Mouse (Mus musculus) embryonic facial prominence, embryonic 10.5 days (tissue): ENCODE results near the gene Bag5. TPM values are rescaled to one million over a fixed set of nuclear protein-coding genes. Genes with fewer than 3 reads are reported as not detected.

ENCODE experiments used
- DNase-seq: peaks from one replicate; pipeline ENCODE4 v3.0.0-alpha.2; 2017; ENCODE audit warnings: low spot score
- H3K27ac ChIP-seq: fragments of 300-500 bp; sonication (generic); replicated peaks from 2 replicates; pipeline ENCODE4 v1.5.1; 2016; ENCODE audit warnings: mild to moderate bottlenecking
- H3K27me3 ChIP-seq: fragments of 300-500 bp; sonication (generic); replicated peaks from 2 replicates; pipeline ENCODE4 v1.6.1; 2016; ENCODE audit warnings: low read depth, mild to moderate bottlenecking; ENCODE audit not compliant: poor library complexity, severe bottlenecking
- H3K36me3 ChIP-seq: fragments of 300-500 bp; sonication (generic); replicated peaks from 2 replicates; pipeline ENCODE4 v1.6.1; 2016; ENCODE audit warnings: mild to moderate bottlenecking, moderate library complexity
- H3K4me1 ChIP-seq: fragments of 300-500 bp; sonication (generic); 2 replicates; pipeline ENCODE4 v1.6.1; 2016
- H3K4me3 ChIP-seq: fragments of 300-500 bp; sonication (generic); 2 replicates; pipeline ENCODE4 v1.5.1; 2016; ENCODE audit warnings: mild to moderate bottlenecking, moderate library complexity
- H3K9me3 ChIP-seq: fragments of 300-500 bp; sonication (generic); 2 replicates; pipeline ENCODE4 v1.6.1; 2016; ENCODE audit warnings: mild to moderate bottlenecking
- WGBS: fragments of 180-500 bp; shearing (Covaris S2); methylation state at CpG from one replicate; pipeline ENCODE4 v1.1.7; 2016; 5-methylcytosine and 5-hydroxymethylcytosine counted together
- polyA plus RNA-seq: library from polyadenylated mRNA; unstranded; fragments of >200 nt; fragmentation: Nextera tagmentation; extraction: Ambion mirVana; gene quantifications from 2 replicates; pipeline ENCODE4 v1.2.1, GENCODE M21; 2016

Bag5 gene
- polyA plus RNA-seq, 1 experiment from 2014 or later: 58.0 TPM

- no peak overlapping the region for H3K4me3 ChIP-seq
- no peaks in the 10 kb centered on the region for H3K9me3 ChIP-seq
- peaks cover 72% of the 10 kb centered on the region for H3K4me1 ChIP-seq
- no peak for DNase-seq
- peak overlapping the region; percentile 87 for H3K27ac ChIP-seq
- 80% methylated on average over 5 of the region's 5 CpGs for WGBS
- no peaks in the 10 kb centered on the region for H3K27me3 ChIP-seq
- H3K36me3 ChIP-seq: no peaks in the 10 kb centered on the region
These were observed 20.2 kb downstream of the Bag5 start for GRCm38 (mm10) chr12:111692899-111693298.

- Histone ChIP-seq H3K4me3 (peak overlapping the region; percentile 23; the same call in 1 of the 2 replicates), H3K27ac (peak overlapping the region; percentile 87), H3K9me3 (no peaks in the 10 kb centered on the region), H3K4me1 (peaks cover 79% of the 10 kb centered on the region), H3K27me3 (no peaks in the 10 kb centered on the region), H3K36me3 (no peaks in the 10 kb centered on the region)
- DNase-seq: peak; percentile 68
- WGBS: 11% methylated on average over 5 of the region's 5 CpGs
These were observed 21.6 kb downstream of the Bag5 start for GRCm38 (mm10) chr12:111691346-111691872.

GRCm38 (mm10) chr12:111689426-111689825, 23.6 kb downstream of the Bag5 start:
- H3K4me1 ChIP-seq: peaks cover 61% of the 10 kb centered on the region
- 92% methylated on average over 11 of the region's 11 CpGs for WGBS
- H3K27me3 ChIP-seq: no peaks in the 10 kb centered on the region
- no peaks in the 10 kb centered on the region for H3K9me3 ChIP-seq
- H3K36me3 ChIP-seq: no peaks in the 10 kb centered on the region
- DNase-seq: no peak
- no peak overlapping the region for H3K4me3 ChIP-seq
- no peak overlapping the region for H3K27ac ChIP-seq

- no peaks in the 10 kb centered on the region for H3K9me3 ChIP-seq
- no peaks in the 10 kb centered on the region for H3K27me3 ChIP-seq
- peaks cover 14% of the 10 kb centered on the region for H3K36me3 ChIP-seq
- H3K27ac ChIP-seq: peak overlapping the region; percentile 68
- 58% methylated on average over 2 of the region's 2 CpGs for WGBS
- H3K4me1 ChIP-seq: peaks cover 47% of the 10 kb centered on the region
- no peak for DNase-seq
- H3K4me3 ChIP-seq: no peak overlapping the region
These were observed 25.0 kb downstream of the Bag5 start for GRCm38 (mm10) chr12:111688069-111688428.

GRCm38 (mm10) chr12:111687350-111688068, 25.5 kb downstream of the Bag5 start:
- DNase-seq: no peak
- no peak overlapping the region for H3K4me3 ChIP-seq
- no peaks in the 10 kb centered on the region for H3K9me3 ChIP-seq
- H3K27me3 ChIP-seq: no peaks in the 10 kb centered on the region
- H3K4me1 ChIP-seq: peaks cover 45% of the 10 kb centered on the region
- WGBS: 43% methylated on average over 14 of the region's 14 CpGs
- peaks cover 19% of the 10 kb centered on the region for H3K36me3 ChIP-seq
- H3K27ac ChIP-seq: peak overlapping the region; percentile 68

GRCm38 (mm10) chr12:111686390-111686789, 26.7 kb downstream of the Bag5 start:
- 0 out of 2 replicates have a peak overlapping the region, but pooled peaks have one; percentile 5 for H3K27ac ChIP-seq
- peaks cover 30% of the 10 kb centered on the region for H3K36me3 ChIP-seq
- peaks cover 36% of the 10 kb centered on the region for H3K4me1 ChIP-seq
- H3K9me3 ChIP-seq: no peaks in the 10 kb centered on the region
- 88% methylated on average over 4 of the region's 4 CpGs for WGBS
- no peaks in the 10 kb centered on the region for H3K27me3 ChIP-seq
- DNase-seq: no peak
- H3K4me3 ChIP-seq: no peak overlapping the region

GRCm38 (mm10) chr12:111682806-111683205, 30.3 kb downstream of the Bag5 start:
- H3K4me1 ChIP-seq: peaks cover 34% of the 10 kb centered on the region
- no peaks in the 10 kb centered on the region for H3K9me3 ChIP-seq
- H3K36me3 ChIP-seq: peaks cover 47% of the 10 kb centered on the region
- no peaks in the 10 kb centered on the region for H3K27me3 ChIP-seq
- WGBS: 72% methylated on average over 5 of the region's 5 CpGs
- no peak overlapping the region for H3K4me3 ChIP-seq
- no peak for DNase-seq
- H3K27ac ChIP-seq: no peak overlapping the region

GRCm38 (mm10) chr12:111682003-111682402, 31.1 kb downstream of the Bag5 start:
- WGBS: 83% methylated on average over 5 of the region's 5 CpGs
- DNase-seq: no peak
- Histone ChIP-seq H3K9me3 (no peaks in the 10 kb centered on the region), H3K4me3 (no peak overlapping the region), H3K36me3 (peaks cover 47% of the 10 kb centered on the region), H3K27me3 (no peaks in the 10 kb centered on the region), H3K27ac (no peak overlapping the region), H3K4me1 (peaks cover 35% of the 10 kb centered on the region)

- Histone ChIP-seq H3K4me1 (peaks cover 38% of the 10 kb centered on the region), H3K36me3 (peaks cover 47% of the 10 kb centered on the region), H3K27ac (no peak overlapping the region), H3K27me3 (peaks cover 2% of the 10 kb centered on the region; the same call in 1 of the 2 replicates), H3K9me3 (no peaks in the 10 kb centered on the region), H3K4me3 (no peak overlapping the region)
- DNase-seq: no peak
- 83% methylated on average over 8 of the region's 8 CpGs for WGBS
These were observed 31.8 kb downstream of the Bag5 start for GRCm38 (mm10) chr12:111681305-111681704.

- Histone ChIP-seq H3K4me3 (no peak overlapping the region), H3K27ac (no peak overlapping the region), H3K36me3 (peaks cover 47% of the 10 kb centered on the region), H3K4me1 (peaks cover 38% of the 10 kb centered on the region), H3K27me3 (peaks cover 9% of the 10 kb centered on the region), H3K9me3 (no peaks in the 10 kb centered on the region)
- no peak for DNase-seq
- 92% methylated on average over 13 of the region's 13 CpGs for WGBS
These were observed 32.4 kb downstream of the Bag5 start for GRCm38 (mm10) chr12:111680661-111681060.

- H3K4me1 ChIP-seq: peaks cover 40% of the 10 kb centered on the region
- 60% methylated on average over 7 of the region's 7 CpGs for WGBS
- peaks cover 43% of the 10 kb centered on the region for H3K36me3 ChIP-seq
- no peak for DNase-seq
- peaks cover 24% of the 10 kb centered on the region for H3K27me3 ChIP-seq
- H3K4me3 ChIP-seq: peak overlapping the region; percentile 76
- H3K9me3 ChIP-seq: no peaks in the 10 kb centered on the region
- 0 out of 2 replicates have a peak overlapping the region, but pooled peaks have one; percentile 93 for H3K27ac ChIP-seq
These were observed 34.1 kb downstream of the Bag5 start for GRCm38 (mm10) chr12:111678997-111679396.

GRCm38 (mm10) chr12:111678670-111678933, 34.5 kb downstream of the Bag5 start:
- 7% methylated on average over 13 of the region's 13 CpGs for WGBS
- H3K4me1 ChIP-seq: peaks cover 43% of the 10 kb centered on the region
- DNase-seq: no peak
- no peaks in the 10 kb centered on the region for H3K9me3 ChIP-seq
- H3K36me3 ChIP-seq: peaks cover 39% of the 10 kb centered on the region
- H3K27me3 ChIP-seq: peaks cover 28% of the 10 kb centered on the region
- H3K4me3 ChIP-seq: peak overlapping the region; percentile 76
- H3K27ac ChIP-seq: peak overlapping the region; percentile 93
